ENCODE assay signal across 23 mouse cellular contexts in genomic region chr16:84485931-84486330, GRCm38 (mm10). TPM values are rescaled to one million over a fixed set of nuclear protein-coding genes. Genes with fewer than 3 reads are reported as not detected.
A peak's percentile ranks its signal among the peaks of the same experiment; 100 is the strongest.
DNase-seq lines count a peak whose midpoint lies in the region; ATAC-seq lines count a peak whose summit lies in the region.
"Had no signal": no experiment of that assay in that cellular context is flagged by ENCODE, and none has a peak within 500 bp of the region (broad histone marks: within the 10 kb centered on the region; RNA-seq: fewer than 3 reads in every experiment).

No protein-coding gene starts in this region.

- H3K4me2 ChIP-seq in forebrain, embryonic 14.5 days (ENCODE audit: low read length) = no peak overlapping the region
- H3K4me2 ChIP-seq in forebrain, embryonic 11.5 days (ENCODE audit: low read depth, low read length, severe bottlenecking) = no peak overlapping the region
- H3K4me2 ChIP-seq in heart, embryonic 16.5 days (ENCODE audit: low read depth, low read length) = peak overlapping the region; percentile 10; the same call in 1 of the 2 replicates
- peak overlapping the region; percentile 16; the same call in 1 of the 2 replicates for H3K4me2 ChIP-seq in lung, embryonic 15.5 days
- H3K4me2 ChIP-seq in forebrain, embryonic 16.5 days (ENCODE audit: low read length) = no peak overlapping the region
- H3K4me2 ChIP-seq: embryonic facial prominence, embryonic 15.5 days; heart, embryonic 12.5 days; hindbrain, embryonic 13.5 days had no signal

- DNase-seq in forebrain, embryonic 14.5 days (ENCODE audit: low spot score) = peak; percentile 67
- DNase-seq in forebrain, embryonic 11.5 days (ENCODE audit: low spot score) = no peak
- DNase-seq in heart, embryonic 10.5 days (ENCODE audit: low spot score) = no peak
- no peak for DNase-seq in lung, postnatal 36 days
- DNase-seq in embryo, embryonic 9.5 days (ENCODE audit: extremely low spot score) = no peak
- DNase-seq: adrenal gland, postnatal 10 days; cerebellum, adult 2 months; cerebellum, postnatal 10 days; gastrocnemius, postnatal 36 days; heart, adult 11 months; kidney, adult 11 months had no signal

- no peaks in the 10 kb centered on the region for H3K36me3 ChIP-seq in forebrain, embryonic 14.5 days (ENCODE audit: control insufficient read depth, insufficient read depth, low read length)
- no peaks in the 10 kb centered on the region for H3K36me3 ChIP-seq in forebrain, embryonic 11.5 days (ENCODE audit: control insufficient read depth, insufficient read depth, low read length)
- H3K36me3 ChIP-seq in heart, embryonic 16.5 days (ENCODE audit: control insufficient read depth, insufficient read depth) = no peaks in the 10 kb centered on the region
- H3K36me3 ChIP-seq in heart, embryonic 10.5 days = no peaks in the 10 kb centered on the region
- H3K36me3 ChIP-seq in lung, embryonic 15.5 days = no peaks in the 10 kb centered on the region
- no peaks in the 10 kb centered on the region for H3K36me3 ChIP-seq in forebrain, embryonic 16.5 days (ENCODE audit: control insufficient read depth, insufficient read depth)
- H3K36me3 ChIP-seq: embryonic facial prominence, embryonic 15.5 days; heart, embryonic 12.5 days; hindbrain, embryonic 13.5 days had no signal

- no peak overlapping the region for H3K27ac ChIP-seq in forebrain, embryonic 14.5 days (ENCODE audit: low read depth, low read length)
- H3K27ac ChIP-seq in forebrain, embryonic 11.5 days (ENCODE audit: low read depth, low read length) = no peak overlapping the region
- H3K27ac ChIP-seq in heart, embryonic 16.5 days (ENCODE audit: low read length) = no peak overlapping the region
- H3K27ac ChIP-seq in heart, embryonic 10.5 days = no peak overlapping the region
- H3K27ac ChIP-seq in lung, embryonic 15.5 days = no peak overlapping the region
- H3K27ac ChIP-seq in forebrain, embryonic 16.5 days (ENCODE audit: low read length) = no peak overlapping the region
- H3K27ac ChIP-seq: embryonic facial prominence, embryonic 15.5 days; hindbrain, embryonic 13.5 days; hindbrain, postnatal 0 days had no signal

- no peaks in the 10 kb centered on the region for H3K27me3 ChIP-seq in forebrain, embryonic 14.5 days (replicated peaks; ENCODE audit: control insufficient read depth, insufficient read depth, low read length)
- no peaks in the 10 kb centered on the region for H3K27me3 ChIP-seq in forebrain, embryonic 11.5 days (ENCODE audit: control insufficient read depth, insufficient read depth, low read length)
- no peaks in the 10 kb centered on the region for H3K27me3 ChIP-seq in heart, embryonic 16.5 days (ENCODE audit: control insufficient read depth, insufficient read depth, low read length)
- H3K27me3 ChIP-seq in heart, embryonic 10.5 days (ENCODE audit: insufficient read depth, poor library complexity, severe bottlenecking) = no peaks in the 10 kb centered on the region
- H3K27me3 ChIP-seq in lung, embryonic 15.5 days = no peaks in the 10 kb centered on the region
- no peaks in the 10 kb centered on the region for H3K27me3 ChIP-seq in forebrain, embryonic 16.5 days (replicated peaks; ENCODE audit: control insufficient read depth, insufficient read depth, low read length)
- H3K27me3 ChIP-seq: embryonic facial prominence, embryonic 15.5 days; heart, embryonic 12.5 days; hindbrain, embryonic 13.5 days had no signal

- ATAC-seq in forebrain, embryonic 14.5 days = peak; percentile 72; the same call in 1 of the 2 replicates
- no peak for ATAC-seq in forebrain, embryonic 11.5 days (replicated peaks; ENCODE audit: low FRiP score)
- peak; percentile 52; the same call in 1 of the 2 replicates for ATAC-seq in heart, embryonic 16.5 days (replicated peaks; ENCODE audit: extremely low read depth, insufficient read depth, low FRiP score)
- no peak for ATAC-seq in lung, embryonic 15.5 days (ENCODE audit: borderline replicate concordance, extremely low read depth, low FRiP score, low TSS enrichment)
- ATAC-seq in forebrain, embryonic 16.5 days = peak; percentile 83
- ATAC-seq: hindbrain, postnatal 0 days had no signal

- H3K9ac ChIP-seq in forebrain, embryonic 14.5 days (ENCODE audit: low read length) = no peak overlapping the region
- no peak overlapping the region for H3K9ac ChIP-seq in forebrain, embryonic 11.5 days (ENCODE audit: low read length)
- no peak overlapping the region for H3K9ac ChIP-seq in heart, embryonic 16.5 days (ENCODE audit: low read length)
- H3K9ac ChIP-seq in lung, embryonic 15.5 days = no peak overlapping the region
- no peak overlapping the region for H3K9ac ChIP-seq in forebrain, embryonic 16.5 days (replicated peaks; ENCODE audit: low read depth, low read length)
- H3K9ac ChIP-seq: embryonic facial prominence, embryonic 15.5 days; heart, embryonic 12.5 days; hindbrain, embryonic 13.5 days had no signal

- WGBS in forebrain, embryonic 14.5 days = 30% methylated on average over 11 of the region's 11 CpGs
- WGBS in forebrain, embryonic 11.5 days = 77% methylated on average over 11 of the region's 11 CpGs
- WGBS in heart, embryonic 16.5 days = 43% methylated on average over 11 of the region's 11 CpGs
- 66% methylated on average over 11 of the region's 11 CpGs for WGBS in heart, embryonic 10.5 days
- WGBS in lung, embryonic 15.5 days = 35% methylated on average over 11 of the region's 11 CpGs
- WGBS in forebrain, embryonic 16.5 days = 29% methylated on average over 11 of the region's 11 CpGs

- H3K4me1 ChIP-seq in forebrain, embryonic 14.5 days (ENCODE audit: control insufficient read depth, insufficient read depth, low read length) = no peaks in the 10 kb centered on the region
- no peaks in the 10 kb centered on the region for H3K4me1 ChIP-seq in forebrain, embryonic 11.5 days (replicated peaks; ENCODE audit: control insufficient read depth, insufficient read depth, low read length)
- no peaks in the 10 kb centered on the region for H3K4me1 ChIP-seq in heart, embryonic 16.5 days (ENCODE audit: control insufficient read depth, insufficient read depth, low read length)
- H3K4me1 ChIP-seq in heart, embryonic 10.5 days = no peaks in the 10 kb centered on the region
- no peaks in the 10 kb centered on the region for H3K4me1 ChIP-seq in lung, embryonic 15.5 days
- H3K4me1 ChIP-seq in forebrain, embryonic 16.5 days (replicated peaks; ENCODE audit: control insufficient read depth, insufficient read depth, low read length) = no peaks in the 10 kb centered on the region; the same call in 1 of the 2 replicates
- H3K4me1 ChIP-seq: embryonic facial prominence, embryonic 15.5 days; heart, embryonic 12.5 days; hindbrain, embryonic 13.5 days had no signal

- no peak overlapping the region for H3K4me3 ChIP-seq in forebrain, embryonic 14.5 days (ENCODE audit: low read depth, low read length)
- no peak overlapping the region for H3K4me3 ChIP-seq in forebrain, embryonic 11.5 days (ENCODE audit: low read depth, low read length)
- no peak overlapping the region for H3K4me3 ChIP-seq in heart, embryonic 16.5 days (ENCODE audit: low read length)
- no peak overlapping the region for H3K4me3 ChIP-seq in heart, embryonic 10.5 days
- H3K4me3 ChIP-seq in lung, embryonic 15.5 days = no peak overlapping the region
- no peak overlapping the region for H3K4me3 ChIP-seq in forebrain, embryonic 16.5 days (replicated peaks; ENCODE audit: low read length)
- H3K4me3 ChIP-seq: embryonic facial prominence, embryonic 15.5 days; erythroblast, embryonic 14.5 days; heart, embryonic 12.5 days; hindbrain, embryonic 13.5 days had no signal

- H3K9me3 ChIP-seq in forebrain, embryonic 14.5 days (replicated peaks; ENCODE audit: control insufficient read depth, low read length) = no peaks in the 10 kb centered on the region
- H3K9me3 ChIP-seq in forebrain, embryonic 11.5 days (ENCODE audit: control insufficient read depth, low read length) = no peaks in the 10 kb centered on the region
- H3K9me3 ChIP-seq in heart, embryonic 16.5 days (replicated peaks; ENCODE audit: control insufficient read depth, low read length) = no peaks in the 10 kb centered on the region
- H3K9me3 ChIP-seq in heart, embryonic 10.5 days = no peaks in the 10 kb centered on the region
- no peaks in the 10 kb centered on the region for H3K9me3 ChIP-seq in lung, embryonic 15.5 days
- no peaks in the 10 kb centered on the region for H3K9me3 ChIP-seq in forebrain, embryonic 16.5 days (ENCODE audit: control insufficient read depth, low read length)
- H3K9me3 ChIP-seq: embryonic facial prominence, embryonic 15.5 days; heart, embryonic 12.5 days; hindbrain, embryonic 13.5 days had no signal

RNA-seq across cellular contexts. Expression of gene A730009L09Rik, which starts 29.0 kb away (rescaled TPM):
- not detected in 2 replicates for polyA plus RNA-seq in forebrain, embryonic 14.5 days (2014; fragmentation: Nextera tagmentation; extraction: Ambion mirVana)
- polyA plus RNA-seq in forebrain, embryonic 11.5 days (2014; fragmentation: Nextera tagmentation; extraction: Ambion mirVana) = not detected in 2 replicates
- not detected in 2 replicates for polyA plus RNA-seq in heart, embryonic 16.5 days (2015; fragmentation: Nextera tagmentation; extraction: Ambion mirVana)
- polyA plus RNA-seq in heart, embryonic 10.5 days (2016; fragmentation: Nextera tagmentation; extraction: Ambion mirVana) = not detected in 2 replicates
- not detected in 2 replicates for polyA plus RNA-seq in lung, embryonic 15.5 days (2015; fragmentation: Nextera tagmentation; extraction: Ambion mirVana)
- polyA plus RNA-seq in forebrain, embryonic 16.5 days (2015; fragmentation: Nextera tagmentation; extraction: Ambion mirVana) = not detected in 2 replicates
- polyA plus RNA-seq: C2C12; embryonic facial prominence, embryonic 11.5 days; embryonic facial prominence, embryonic 15.5 days; erythroblast, embryonic 14.5 days; heart, embryonic 12.5 days; hindbrain, embryonic 13.5 days; intestine, embryonic 14.5 days; kidney, embryonic 14.5 days had no signal

Comparison
In these comparisons a context has a peak if more than half of its experiments do, and no peak if none do; other contexts are left out.
1. ATAC-seq: peak in forebrain, embryonic 14.5 days (single experiment), heart, embryonic 16.5 days (single experiment) and forebrain, embryonic 16.5 days (single experiment); none in forebrain, embryonic 11.5 days (single experiment) and lung, embryonic 15.5 days (single experiment).
2. H3K4me2 ChIP-seq: peak in heart, embryonic 16.5 days (single experiment) and lung, embryonic 15.5 days (single experiment); none in forebrain, embryonic 14.5 days (single experiment), forebrain, embryonic 11.5 days (single experiment) and forebrain, embryonic 16.5 days (single experiment).